Mouse (Mus musculus) CD4-positive naive resting alpha-beta T cell, adult 57 days (primary cell): ENCODE data around the gene Pgm3. TPM values are rescaled to one million over a fixed set of nuclear protein-coding genes. Genes with fewer than 3 reads are reported as not detected.

Experiments
- total RNA-seq: library from RNA; stranded (reverse); gene quantifications from one replicate; pipeline ENCODE4 v1.2.4, GENCODE M21; 2023

Pgm3 gene
- total RNA-seq = 14.2 TPM

GRCm38 (mm10) chr9:86571540-86572135, at the start of gene Pgm3, which contains the start of gene Rwdd2a:
Gene Pgm3 (minus strand): TSS chr9:86571842.
Gene Rwdd2a (plus strand): TSS chr9:86571991.

Other genes with a start within 250 kb of the Pgm3 start
- gene Ube2cbp, start 106.9 kb downstream of the Pgm3 start, total RNA-seq = 5.2 TPM
- 105 TPM for gene Dop1a, start 104.7 kb downstream of the Pgm3 start, total RNA-seq
- gene Rwdd2a, start 149 bp upstream of the Pgm3 start, total RNA-seq = 2.2 TPM
- gene Me1, start 124.1 kb upstream of the Pgm3 start, total RNA-seq = not detected
- 0.18 TPM for gene Prss35, start 171.8 kb upstream of the Pgm3 start, total RNA-seq